Mouse (Mus musculus): ENCODE measurements around the gene Prrt3. TPM values are rescaled to one million over a fixed set of nuclear protein-coding genes. Genes with fewer than 3 reads are reported as not detected.
A peak's percentile ranks its signal among the peaks of the same experiment; 100 is the strongest.

Prrt3 gene
- polyA plus RNA-seq, 1 experiment from 2014 or later, result 0.60 TPM

- Histone ChIP-seq H3K36me3 (peaks cover 6% of the 10 kb centered on the region), H3K9me3 (replicated peaks) (no peaks in the 10 kb centered on the region), H3K27me3 (ENCODE audit: low read depth, poor library complexity, severe bottlenecking) (no peaks in the 10 kb centered on the region), H3K4me1 (0 out of 2 replicates have a peak, but pooled peaks cover 5% of the 10 kb centered on the region), H3K4me3 (no peak overlapping the region), H3K27ac (no peak overlapping the region)
- 76% methylated on average over 7 of the region's 7 CpGs for WGBS
- peak; percentile 18 for DNase-seq (ENCODE audit: low spot score)
Measured at GRCm38 (mm10) chr6:113508272-113508946, 6.7 kb upstream of the Prrt3 start.

- H3K9me3 ChIP-seq (replicated peaks), result no peaks in the 10 kb centered on the region
- H3K36me3 ChIP-seq, result no peaks in the 10 kb centered on the region; the same call in 1 of the 2 replicates
- H3K27ac ChIP-seq, result no peak overlapping the region
- H3K4me3 ChIP-seq, result no peak overlapping the region
- DNase-seq (ENCODE audit: low spot score), result no peak
- H3K4me1 ChIP-seq, result 0 out of 2 replicates have a peak, but pooled peaks cover 5% of the 10 kb centered on the region
- peaks cover 12% of the 10 kb centered on the region for H3K27me3 ChIP-seq (ENCODE audit: low read depth, poor library complexity, severe bottlenecking)
Measured at GRCm38 (mm10) chr6:113507130-113507529, 5.4 kb upstream of the Prrt3 start.

GRCm38 (mm10) chr6:113505689-113506088, 4.0 kb upstream of the Prrt3 start:
- 87% methylated on average over 1 of the region's 1 CpGs for WGBS
- Histone ChIP-seq H3K9me3 (replicated peaks) (no peaks in the 10 kb centered on the region), H3K36me3 (no peaks in the 10 kb centered on the region), H3K4me1 (peaks cover 12% of the 10 kb centered on the region), H3K27ac (no peak overlapping the region), H3K27me3 (ENCODE audit: low read depth, poor library complexity, severe bottlenecking) (peaks cover 26% of the 10 kb centered on the region), H3K4me3 (no peak overlapping the region)
- DNase-seq (ENCODE audit: low spot score), result no peak

GRCm38 (mm10) chr6:113502801-113503200, 1.1 kb upstream of the Prrt3 start:
- 87% methylated on average over 2 of the region's 2 CpGs for WGBS
- peaks cover 49% of the 10 kb centered on the region for H3K27me3 ChIP-seq (ENCODE audit: low read depth, poor library complexity, severe bottlenecking)

GRCm38 (mm10) chr6:113499346-113499745, 2.4 kb downstream of the Prrt3 start:
- H3K9me3 ChIP-seq (replicated peaks), result no peaks in the 10 kb centered on the region
- no peak for DNase-seq (ENCODE audit: low spot score)
- H3K4me1 ChIP-seq, result peaks cover 23% of the 10 kb centered on the region
- no peak overlapping the region for H3K4me3 ChIP-seq
- peaks cover 84% of the 10 kb centered on the region for H3K27me3 ChIP-seq (ENCODE audit: low read depth, poor library complexity, severe bottlenecking)
- H3K27ac ChIP-seq, result no peak overlapping the region
- 84% methylated on average over 6 of the region's 6 CpGs for WGBS
- H3K36me3 ChIP-seq, result no peaks in the 10 kb centered on the region

More at GRCm38 (mm10) chr6:113502801-113503200, 1.1 kb upstream of the Prrt3 start:
- Histone ChIP-seq H3K36me3 (no peaks in the 10 kb centered on the region), H3K4me3 (no peak overlapping the region), H3K27ac (no peak overlapping the region), H3K4me1 (peaks cover 7% of the 10 kb centered on the region), H3K9me3 (replicated peaks) (no peaks in the 10 kb centered on the region)
- no peak for DNase-seq (ENCODE audit: low spot score)

GRCm38 (mm10) chr6:113495071-113495675, 6.6 kb downstream of the Prrt3 start:
- Histone ChIP-seq H3K9me3 (replicated peaks) (no peaks in the 10 kb centered on the region), H3K27ac (0 out of 2 replicates have a peak overlapping the region, but pooled peaks have one; percentile 20), H3K27me3 (ENCODE audit: low read depth, poor library complexity, severe bottlenecking) (peaks cover 78% of the 10 kb centered on the region), H3K4me1 (peaks cover 20% of the 10 kb centered on the region), H3K36me3 (peaks cover 15% of the 10 kb centered on the region), H3K4me3 (peak overlapping the region; percentile 52)
- WGBS, result 46% methylated on average over 28 of the region's 28 CpGs
- peak; percentile 52 for DNase-seq (ENCODE audit: low spot score)

- 1% methylated on average over 54 of the region's 54 CpGs for WGBS
- Histone ChIP-seq H3K27me3 (ENCODE audit: low read depth, poor library complexity, severe bottlenecking) (peaks cover 70% of the 10 kb centered on the region), H3K36me3 (peaks cover 23% of the 10 kb centered on the region), H3K27ac (peak overlapping the region; percentile 74), H3K4me3 (peak overlapping the region; percentile 52), H3K4me1 (peaks cover 20% of the 10 kb centered on the region), H3K9me3 (replicated peaks) (no peaks in the 10 kb centered on the region)
- peak; percentile 84 for DNase-seq (ENCODE audit: low spot score)
Measured at GRCm38 (mm10) chr6:113494258-113494788, 7.4 kb downstream of the Prrt3 start.

- DNase-seq (ENCODE audit: low spot score), result no peak
- H3K4me3 ChIP-seq, result no peak overlapping the region
- H3K9me3 ChIP-seq (replicated peaks), result no peaks in the 10 kb centered on the region
- H3K27ac ChIP-seq, result 0 out of 2 replicates have a peak overlapping the region, but pooled peaks have one; percentile 10
- WGBS, result 75% methylated on average over 24 of the region's 24 CpGs
- peaks cover 56% of the 10 kb centered on the region for H3K27me3 ChIP-seq (ENCODE audit: low read depth, poor library complexity, severe bottlenecking)
- peaks cover 26% of the 10 kb centered on the region for H3K36me3 ChIP-seq
- H3K4me1 ChIP-seq, result peaks cover 32% of the 10 kb centered on the region
Measured at GRCm38 (mm10) chr6:113492101-113492864, 9.4 kb downstream of the Prrt3 start.

- H3K4me1 ChIP-seq, result peaks cover 26% of the 10 kb centered on the region
- H3K27me3 ChIP-seq (ENCODE audit: low read depth, poor library complexity, severe bottlenecking), result peaks cover 27% of the 10 kb centered on the region
- no peaks in the 10 kb centered on the region for H3K9me3 ChIP-seq (replicated peaks)
- H3K36me3 ChIP-seq, result peaks cover 26% of the 10 kb centered on the region
- no peak for DNase-seq (ENCODE audit: low spot score)
- H3K27ac ChIP-seq, result no peak overlapping the region
- no peak overlapping the region for H3K4me3 ChIP-seq
- 93% methylated on average over 14 of the region's 14 CpGs for WGBS
Measured at GRCm38 (mm10) chr6:113489410-113489809, 12.3 kb downstream of the Prrt3 start.

GRCm38 (mm10) chr6:113487125-113487576, 14.6 kb downstream of the Prrt3 start:
- Histone ChIP-seq H3K4me3 (no peak overlapping the region), H3K27ac (no peak overlapping the region), H3K9me3 (replicated peaks) (no peaks in the 10 kb centered on the region), H3K36me3 (peaks cover 25% of the 10 kb centered on the region), H3K27me3 (ENCODE audit: low read depth, poor library complexity, severe bottlenecking) (peaks cover 17% of the 10 kb centered on the region), H3K4me1 (peaks cover 41% of the 10 kb centered on the region)
- WGBS, result 38% methylated on average over 7 of the region's 7 CpGs
- peak; percentile 52 for DNase-seq (ENCODE audit: low spot score)

- DNase-seq (ENCODE audit: low spot score), result no peak
- Histone ChIP-seq H3K9me3 (replicated peaks) (no peaks in the 10 kb centered on the region), H3K27me3 (ENCODE audit: low read depth, poor library complexity, severe bottlenecking) (peaks cover 46% of the 10 kb centered on the region), H3K36me3 (0 out of 2 replicates have a peak, but pooled peaks cover 3% of the 10 kb centered on the region), H3K4me3 (peak overlapping the region; percentile 59), H3K27ac (peak overlapping the region; percentile 81), H3K4me1 (peaks cover 41% of the 10 kb centered on the region)
- 11% methylated on average over 10 of the region's 10 CpGs for WGBS
Measured at GRCm38 (mm10) chr6:113483729-113484128, 18.0 kb downstream of the Prrt3 start.

GRCm38 (mm10) chr6:113483100-113483615, 18.6 kb downstream of the Prrt3 start, which contains the start of gene Creld1:
Creld1 (plus strand) TSS chr6:113483297.
- H3K27me3 ChIP-seq (ENCODE audit: low read depth, poor library complexity, severe bottlenecking), result peaks cover 48% of the 10 kb centered on the region
- under 1% methylated on average over 26 of the region's 26 CpGs for WGBS
- H3K4me1 ChIP-seq, result peaks cover 38% of the 10 kb centered on the region
- H3K9me3 ChIP-seq (replicated peaks), result no peaks in the 10 kb centered on the region
- H3K4me3 ChIP-seq, result peak within 1 kb of the TSS; percentile 59
- peak within 1 kb of the TSS; percentile 81 for H3K27ac ChIP-seq
- peak; percentile 88 for DNase-seq (ENCODE audit: low spot score)
- H3K36me3 ChIP-seq, result no peaks in the 10 kb centered on the region

Data from limb, embryonic 10.5 days (tissue).